Mouse (Mus musculus) lung, postnatal 0 days (tissue): ENCODE data around the gene Hax1.

Experiments
- CTCF ChIP-seq: IDR thresholded peaks from 2 replicates; pipeline ENCODE4 v1.5.1; 2016; ENCODE audit warnings: antibody characterized with exemption, mild to moderate bottlenecking
- EP300 ChIP-seq: IDR thresholded peaks from 2 replicates; pipeline ENCODE4 v1.6.1; 2016; ENCODE audit warnings: antibody characterized with exemption, mild to moderate bottlenecking, control low read depth

DNA sequence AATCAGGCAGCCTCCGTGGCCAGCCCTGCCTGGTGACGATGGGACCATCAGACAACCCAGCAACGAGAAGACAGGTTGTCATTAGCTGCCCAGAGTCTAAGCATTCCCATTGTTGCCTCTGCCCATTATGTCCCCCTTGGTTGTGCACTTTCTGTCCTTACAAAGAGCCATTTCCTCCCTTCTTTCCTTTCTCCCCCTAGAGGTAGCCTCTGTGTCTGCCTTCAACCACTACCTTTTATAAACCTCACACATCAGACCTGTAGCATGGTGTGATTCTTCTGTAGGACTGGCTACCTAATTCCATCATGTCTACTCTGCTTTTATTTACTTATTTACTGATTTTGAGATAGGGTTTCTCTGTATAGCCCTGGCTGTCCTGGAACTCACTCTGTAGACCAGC, 11.4 kb downstream of the Hax1 start:
- TF ChIP-seq CTCF (peak; percentile 10; the same call in 1 of the 2 replicates), EP300 (no peak)
